ENCODE assay signal across 20 mouse cellular contexts in the genomic region with DNA sequence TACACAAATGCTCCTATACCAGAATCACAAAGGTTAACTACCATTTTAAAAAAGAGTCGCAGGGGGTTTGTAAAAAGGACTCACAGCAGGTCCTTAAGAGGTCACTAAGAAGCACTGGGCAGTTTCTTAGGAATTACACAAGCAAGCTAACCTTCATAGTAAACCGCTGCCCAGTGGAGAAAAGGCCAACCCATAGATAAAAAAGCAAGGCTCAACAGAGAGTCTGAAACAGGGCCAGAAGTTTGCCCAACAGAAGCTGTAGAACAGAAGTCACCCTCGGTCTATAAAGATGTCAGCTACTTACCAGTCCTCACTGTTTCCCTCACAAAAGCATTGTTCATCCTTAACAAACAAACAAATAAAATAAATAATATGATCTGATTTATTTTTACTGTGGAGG. TPM values are rescaled to one million over a fixed set of nuclear protein-coding genes. Genes with fewer than 3 reads are reported as not detected.
DNase-seq lines count a peak whose midpoint lies in the region; ATAC-seq lines count a peak whose summit lies in the region.
"Had no signal": no experiment of that assay in that cellular context is flagged by ENCODE, and none has a peak within 500 bp of the region (broad histone marks: within the 10 kb centered on the region; RNA-seq: fewer than 3 reads in every experiment).

No protein-coding gene starts in this region.

- peak; percentile 45 to 53 for DNase-seq in heart, adult 18-20 months
- DNase-seq in heart, postnatal 4 days = no peak
- DNase-seq in neural tube, embryonic 10.5 days (ENCODE audit: extremely low spot score, low spot score) = no peak
- DNase-seq in gonadal fat pad, adult 2 months (ENCODE audit: low read depth) = peak; percentile 85
- no peak for DNase-seq in lung, postnatal 25 days (ENCODE audit: low spot score)
- DNase-seq: B cell, adult 2 months; cerebellum, adult 18-20 months; kidney, adult 18-20 months; kidney, postnatal 10 days; liver; lung, adult 2 months; thymus, adult 18-20 months had no signal

- no peak overlapping the region for H3K4me3 ChIP-seq in neural tube, embryonic 13.5 days
- no peak overlapping the region for H3K4me3 ChIP-seq in intestine, embryonic 15.5 days (replicated peaks)
- H3K4me3 ChIP-seq: embryonic facial prominence, embryonic 10.5 days; heart, embryonic 13.5 days; midbrain, embryonic 12.5 days had no signal

- no peak for ATAC-seq in neural tube, embryonic 13.5 days (ENCODE audit: low read depth)
- no peak for ATAC-seq in intestine, embryonic 15.5 days
- ATAC-seq: forebrain, embryonic 14.5 days; hindbrain, embryonic 16.5 days had no signal

- no peak overlapping the region for H3K9ac ChIP-seq in neural tube, embryonic 13.5 days
- H3K9ac ChIP-seq in intestine, embryonic 15.5 days = no peak overlapping the region
- H3K9ac ChIP-seq: heart, embryonic 13.5 days; midbrain, embryonic 12.5 days had no signal

- H3K4me1 ChIP-seq in neural tube, embryonic 13.5 days (replicated peaks) = peaks cover 54% of the 10 kb centered on the region
- peaks cover 4% of the 10 kb centered on the region; the same call in 1 of the 2 replicates for H3K4me1 ChIP-seq in intestine, embryonic 15.5 days (replicated peaks)

- peak overlapping the region; percentile 84; the same call in 1 of the 2 replicates for H3K27ac ChIP-seq in neural tube, embryonic 13.5 days (replicated peaks)
- no peak overlapping the region for H3K27ac ChIP-seq in intestine, embryonic 15.5 days
- H3K27ac ChIP-seq: embryonic facial prominence, embryonic 10.5 days; macrophage; midbrain, embryonic 12.5 days had no signal

- WGBS in neural tube, embryonic 13.5 days = 85% methylated on average over 3 of the region's 3 CpGs
- 88% methylated on average over 3 of the region's 3 CpGs for WGBS in intestine, embryonic 15.5 days

- peaks cover 14% of the 10 kb centered on the region for H3K36me3 ChIP-seq in neural tube, embryonic 13.5 days
- H3K36me3 ChIP-seq in intestine, embryonic 15.5 days = no peaks in the 10 kb centered on the region

- no peaks in the 10 kb centered on the region for H3K27me3 ChIP-seq in neural tube, embryonic 13.5 days
- H3K27me3 ChIP-seq in intestine, embryonic 15.5 days (replicated peaks) = no peaks in the 10 kb centered on the region
- H3K27me3 ChIP-seq: heart, embryonic 13.5 days; midbrain, embryonic 12.5 days had no signal

- H3K9me3 ChIP-seq in neural tube, embryonic 13.5 days = no peaks in the 10 kb centered on the region
- no peaks in the 10 kb centered on the region for H3K9me3 ChIP-seq in intestine, embryonic 15.5 days
- H3K9me3 ChIP-seq: embryonic facial prominence, embryonic 10.5 days; heart, embryonic 13.5 days; midbrain, embryonic 12.5 days had no signal

- H3K4me2 ChIP-seq in neural tube, embryonic 13.5 days = no peak overlapping the region
- H3K4me2 ChIP-seq in intestine, embryonic 15.5 days (replicated peaks) = no peak overlapping the region
- H3K4me2 ChIP-seq: heart, embryonic 13.5 days; midbrain, embryonic 12.5 days had no signal

RNA-seq across cellular contexts. Expression of a gene that starts 58.6 kb away (rescaled TPM):
- 100 to 1,000 TPM; 201 to 238 TPM for total RNA-seq in heart, adult 18-20 months (2021)
- 100 to 1,000 TPM; 213 to 221 TPM for total RNA-seq in heart, postnatal 4 days (2021)
- polyA plus RNA-seq in neural tube, embryonic 13.5 days (2015; fragmentation: Nextera tagmentation; extraction: Ambion mirVana) = 381 and 389 TPM in 2 replicates
- polyA plus RNA-seq in gonadal fat pad, adult 2 months (2012; rRNA removed) = 97.5 and 99.6 TPM in 2 replicates
- 196 and 203 TPM in 2 replicates for polyA plus RNA-seq in intestine, embryonic 15.5 days (2015; fragmentation: Nextera tagmentation; extraction: Ambion mirVana)

Comparison
In these comparisons a context has a peak if more than half of its experiments do, and no peak if none do; other contexts are left out.
1. DNase-seq: peak in heart, adult 18-20 months (2 of 2) and gonadal fat pad, adult 2 months (single experiment); none in heart, postnatal 4 days (single experiment), neural tube, embryonic 10.5 days (single experiment) and lung, postnatal 25 days (single experiment).